Mouse (Mus musculus): ENCODE results near the gene Lamb1. TPM values are rescaled to one million over a fixed set of nuclear protein-coding genes. Genes with fewer than 3 reads are reported as not detected.

The Lamb1 gene
- 16.2 and 17.8 TPM in 2 replicates for polyA plus RNA-seq (2015; fragmentation: Nextera tagmentation; extraction: Ambion mirVana)

DNA sequence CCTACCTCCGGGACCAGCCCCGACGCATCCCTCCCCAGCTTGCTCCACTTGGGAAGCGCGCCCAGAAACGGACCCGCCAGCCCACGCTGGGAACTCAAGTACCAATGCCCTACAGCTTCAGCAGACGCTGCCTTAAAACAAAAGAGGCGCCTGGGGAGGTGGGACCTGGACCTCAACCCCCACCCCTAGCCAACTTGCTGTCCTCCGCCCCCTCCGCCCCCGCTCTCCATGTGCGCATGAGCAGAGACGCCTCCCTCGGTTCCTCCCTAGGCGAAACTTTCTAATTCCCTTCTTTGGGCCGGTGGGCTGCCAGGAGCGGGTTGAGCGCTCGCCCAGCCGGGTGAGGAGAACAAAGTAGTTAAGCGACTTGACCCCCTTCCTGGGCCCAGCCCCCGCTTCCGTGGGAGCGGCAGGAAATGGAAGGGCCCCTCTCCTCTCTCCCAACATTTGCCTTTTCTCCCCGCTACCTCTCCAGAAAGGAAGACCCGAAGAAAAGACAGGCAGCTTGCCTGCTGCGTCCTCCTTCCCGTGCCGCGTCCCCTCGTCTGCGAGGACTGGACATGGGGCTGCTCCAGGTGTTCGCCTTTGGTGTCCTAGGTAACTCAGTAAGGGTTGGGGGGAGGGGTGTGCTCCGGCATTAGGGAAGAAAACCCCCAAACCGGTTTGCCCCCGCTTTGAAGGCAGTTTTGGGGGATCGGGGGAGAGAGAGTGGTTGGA is at the start of gene Lamb1:
Gene Lamb1 (plus strand): TSS at position 230 of the 717 bp plus-strand sequence.

GRCm38 (mm10) chr12:31240470-31240869 is 24.6 kb upstream of the Lamb1 start, which contains the start of gene Gm6993:
TSS of gene Gm6993 (plus strand) at chr12:31240770.

GRCm38 (mm10) chr12:31350944-31351928 is 86.2 kb downstream of the Lamb1 start, which contains the start of gene Dld:
TSS of gene Dld (minus strand) at chr12:31351453.

Other genes starting within 250 kb of the Lamb1 start
- 0.09 TPM in 2 replicates for gene Fam110c, start 191.4 kb upstream of the Lamb1 start, polyA plus RNA-seq (2015; fragmentation: Nextera tagmentation; extraction: Ambion mirVana)
- not detected in 2 replicates for gene Gm6993, start 24.5 kb upstream of the Lamb1 start, polyA plus RNA-seq (2015; fragmentation: Nextera tagmentation; extraction: Ambion mirVana)
- gene Dld, start 86.2 kb downstream of the Lamb1 start, polyA plus RNA-seq (2015; fragmentation: Nextera tagmentation; extraction: Ambion mirVana), result 117 and 134 TPM in 2 replicates
- gene Slc26a3, start 125.6 kb downstream of the Lamb1 start, polyA plus RNA-seq (2015; fragmentation: Nextera tagmentation; extraction: Ambion mirVana), result 0.61 and 0.79 TPM in 2 replicates
- 13.9 and 14.5 TPM in 2 replicates for gene Cbll1, start 234.4 kb downstream of the Lamb1 start, polyA plus RNA-seq (2015; fragmentation: Nextera tagmentation; extraction: Ambion mirVana)